Comparison of ENCODE assay signal across 27 mouse cellular contexts in genomic region chr10:30577670-30578280, GRCm38 (mm10). TPM values are rescaled to one million over a fixed set of nuclear protein-coding genes. Genes with fewer than 3 reads are reported as not detected.
DNase-seq lines count a peak whose midpoint lies in the region; ATAC-seq and TF ChIP-seq lines count a peak whose summit lies in the region.
"Had no signal": no experiment of that assay in that cellular context is flagged by ENCODE, and none has a peak within 500 bp of the region (broad histone marks: within the 10 kb centered on the region; RNA-seq: fewer than 3 reads in every experiment).

No protein-coding gene starts in this region.

- no peaks in the 10 kb centered on the region for H3K27me3 ChIP-seq in stomach, embryonic 15.5 days (replicated peaks)
- H3K27me3 ChIP-seq in stomach, postnatal 0 days (ENCODE audit: control insufficient read depth, insufficient read depth, low read length): no peaks in the 10 kb centered on the region
- no peaks in the 10 kb centered on the region for H3K27me3 ChIP-seq in liver, embryonic 11.5 days (replicated peaks; ENCODE audit: control insufficient read depth, insufficient read depth, low read length)
- no peaks in the 10 kb centered on the region for H3K27me3 ChIP-seq in liver, embryonic 16.5 days (ENCODE audit: control insufficient read depth, insufficient read depth, low read depth, low read length)
- H3K27me3 ChIP-seq in intestine, embryonic 16.5 days (replicated peaks; ENCODE audit: control insufficient read depth, insufficient read depth, low read length): no peaks in the 10 kb centered on the region
- no peaks in the 10 kb centered on the region for H3K27me3 ChIP-seq in midbrain, embryonic 15.5 days (replicated peaks)
- H3K27me3 ChIP-seq: embryonic facial prominence, embryonic 12.5 days; forebrain, embryonic 12.5 days; hindbrain, embryonic 12.5 days; intestine, embryonic 15.5 days; midbrain, embryonic 12.5 days; neural tube, embryonic 13.5 days had no signal

- no peak overlapping the region for H3K27ac ChIP-seq in stomach, embryonic 15.5 days
- no peak overlapping the region for H3K27ac ChIP-seq in stomach, postnatal 0 days (replicated peaks)
- no peak overlapping the region for H3K27ac ChIP-seq in liver, embryonic 11.5 days (ENCODE audit: low read depth, low read length)
- H3K27ac ChIP-seq in liver, embryonic 16.5 days (ENCODE audit: low read length): no peak overlapping the region
- H3K27ac ChIP-seq in intestine, embryonic 16.5 days (ENCODE audit: low read length): no peak overlapping the region
- H3K27ac ChIP-seq in midbrain, embryonic 15.5 days: no peak overlapping the region
- H3K27ac ChIP-seq: embryonic facial prominence, embryonic 12.5 days; forebrain, embryonic 12.5 days; hindbrain, embryonic 12.5 days; hindbrain, postnatal 0 days; intestine, embryonic 15.5 days; kidney, postnatal 0 days; midbrain, embryonic 12.5 days; neural tube, embryonic 13.5 days had no signal

- DNase-seq in stomach, postnatal 0 days (ENCODE audit: low spot score): no peak
- no peak for DNase-seq in liver, embryonic 11.5 days (ENCODE audit: low spot score)
- no peak for DNase-seq in cerebellum, adult 11-12 months
- DNase-seq: adrenal gland, postnatal 14 days; cerebellum, adult 8-10 months; cerebellum, postnatal 36 days; embryo, embryonic 11 days; forebrain, postnatal 0 days; heart, postnatal 36 days; kidney, adult 8-10 months; kidney, postnatal 4 days; lung, embryonic 14.5 days; lung, postnatal 14 days; right cerebral cortex, postnatal 14 days; thymus, postnatal 4 days had no signal

- no peaks in the 10 kb centered on the region for H3K4me1 ChIP-seq in stomach, embryonic 15.5 days
- no peaks in the 10 kb centered on the region for H3K4me1 ChIP-seq in stomach, postnatal 0 days (replicated peaks; ENCODE audit: control insufficient read depth, insufficient read depth)
- H3K4me1 ChIP-seq in liver, embryonic 11.5 days (replicated peaks; ENCODE audit: control insufficient read depth, insufficient read depth, low read length): no peaks in the 10 kb centered on the region
- H3K4me1 ChIP-seq in liver, embryonic 16.5 days (ENCODE audit: control insufficient read depth, low read depth, low read length): no peaks in the 10 kb centered on the region
- no peaks in the 10 kb centered on the region for H3K4me1 ChIP-seq in intestine, embryonic 16.5 days (ENCODE audit: control insufficient read depth, insufficient read depth, low read length)
- no peaks in the 10 kb centered on the region for H3K4me1 ChIP-seq in midbrain, embryonic 15.5 days
- H3K4me1 ChIP-seq: embryonic facial prominence, embryonic 12.5 days; forebrain, embryonic 12.5 days; hindbrain, embryonic 12.5 days; intestine, embryonic 15.5 days; midbrain, embryonic 12.5 days; neural tube, embryonic 13.5 days had no signal

- no peak overlapping the region for H3K4me3 ChIP-seq in stomach, embryonic 15.5 days (replicated peaks)
- H3K4me3 ChIP-seq in stomach, postnatal 0 days (ENCODE audit: low read depth, low read length): no peak overlapping the region
- no peak overlapping the region for H3K4me3 ChIP-seq in liver, embryonic 11.5 days (ENCODE audit: low read depth, low read length)
- H3K4me3 ChIP-seq in liver, embryonic 16.5 days (ENCODE audit: low read depth, low read length): no peak overlapping the region
- no peak overlapping the region for H3K4me3 ChIP-seq in intestine, embryonic 16.5 days (ENCODE audit: low read length)
- no peak overlapping the region for H3K4me3 ChIP-seq in midbrain, embryonic 15.5 days
- H3K4me3 ChIP-seq: embryonic facial prominence, embryonic 12.5 days; forebrain, embryonic 12.5 days; hindbrain, embryonic 12.5 days; intestine, embryonic 15.5 days; midbrain, embryonic 12.5 days; neural tube, embryonic 13.5 days had no signal

- no peak overlapping the region for H3K9ac ChIP-seq in stomach, embryonic 15.5 days
- no peak overlapping the region for H3K9ac ChIP-seq in stomach, postnatal 0 days (ENCODE audit: low read length)
- H3K9ac ChIP-seq in liver, embryonic 11.5 days (ENCODE audit: low read depth, low read length): no peak overlapping the region
- no peak overlapping the region for H3K9ac ChIP-seq in liver, embryonic 16.5 days (ENCODE audit: low read depth, low read length)
- no peak overlapping the region for H3K9ac ChIP-seq in intestine, embryonic 16.5 days (ENCODE audit: low read depth, low read length)
- no peak overlapping the region for H3K9ac ChIP-seq in midbrain, embryonic 15.5 days
- H3K9ac ChIP-seq: embryonic facial prominence, embryonic 12.5 days; forebrain, embryonic 12.5 days; forebrain, postnatal 0 days; hindbrain, embryonic 12.5 days; intestine, embryonic 15.5 days; lung, embryonic 14.5 days; midbrain, embryonic 12.5 days; neural tube, embryonic 13.5 days had no signal

- H3K36me3 ChIP-seq in stomach, embryonic 15.5 days: no peaks in the 10 kb centered on the region; the same call in 1 of the 2 replicates
- H3K36me3 ChIP-seq in stomach, postnatal 0 days (ENCODE audit: control insufficient read depth, insufficient read depth, low read length): no peaks in the 10 kb centered on the region
- H3K36me3 ChIP-seq in liver, embryonic 11.5 days (ENCODE audit: control insufficient read depth, insufficient read depth, low read length): peaks cover 7% of the 10 kb centered on the region; the same call in 1 of the 2 replicates
- H3K36me3 ChIP-seq in liver, embryonic 16.5 days (ENCODE audit: control insufficient read depth, insufficient read depth): no peaks in the 10 kb centered on the region
- H3K36me3 ChIP-seq in intestine, embryonic 16.5 days (ENCODE audit: control insufficient read depth, insufficient read depth, low read length): no peaks in the 10 kb centered on the region
- H3K36me3 ChIP-seq in midbrain, embryonic 15.5 days (replicated peaks): peaks cover 2% of the 10 kb centered on the region; the same call in 1 of the 2 replicates

- no peak for TF ChIP-seq CTCF in stomach, postnatal 0 days (IDR thresholded peaks at IDR 0.05; ENCODE audit: low read depth)

- no peaks in the 10 kb centered on the region for H3K9me3 ChIP-seq in stomach, embryonic 15.5 days
- H3K9me3 ChIP-seq in stomach, postnatal 0 days (ENCODE audit: control insufficient read depth, low read length): no peaks in the 10 kb centered on the region
- no peaks in the 10 kb centered on the region for H3K9me3 ChIP-seq in liver, embryonic 11.5 days (ENCODE audit: control insufficient read depth, low read length)
- no peaks in the 10 kb centered on the region for H3K9me3 ChIP-seq in liver, embryonic 16.5 days (replicated peaks; ENCODE audit: control insufficient read depth, low read length)
- no peaks in the 10 kb centered on the region for H3K9me3 ChIP-seq in intestine, embryonic 16.5 days (ENCODE audit: control insufficient read depth, low read length)
- H3K9me3 ChIP-seq in midbrain, embryonic 15.5 days: no peaks in the 10 kb centered on the region
- H3K9me3 ChIP-seq: embryonic facial prominence, embryonic 12.5 days; forebrain, embryonic 12.5 days; hindbrain, embryonic 12.5 days; intestine, embryonic 15.5 days; midbrain, embryonic 12.5 days; neural tube, embryonic 13.5 days had no signal

- no peak for TF ChIP-seq EP300 in stomach, postnatal 0 days (optimal IDR thresholded peaks at IDR 0.05)

- WGBS in stomach, embryonic 15.5 days: 90% methylated on average over 5 of the region's 5 CpGs
- 92% methylated on average over 5 of the region's 5 CpGs for WGBS in stomach, postnatal 0 days
- WGBS in liver, embryonic 11.5 days: 78% methylated on average over 5 of the region's 5 CpGs
- 67% methylated on average over 5 of the region's 5 CpGs for WGBS in liver, embryonic 16.5 days (ENCODE audit: insufficient replicate concordance)
- 94% methylated on average over 5 of the region's 5 CpGs for WGBS in intestine, embryonic 16.5 days
- WGBS in midbrain, embryonic 15.5 days: 95% methylated on average over 5 of the region's 5 CpGs

- H3K4me2 ChIP-seq in stomach, embryonic 15.5 days: no peak overlapping the region
- H3K4me2 ChIP-seq in stomach, postnatal 0 days (replicated peaks; ENCODE audit: low read depth): no peak overlapping the region
- no peak overlapping the region for H3K4me2 ChIP-seq in liver, embryonic 11.5 days
- H3K4me2 ChIP-seq in liver, embryonic 16.5 days (ENCODE audit: low read depth, low read length): no peak overlapping the region
- no peak overlapping the region for H3K4me2 ChIP-seq in intestine, embryonic 16.5 days (ENCODE audit: low read depth, low read length)
- H3K4me2 ChIP-seq in midbrain, embryonic 15.5 days: no peak overlapping the region
- H3K4me2 ChIP-seq: embryonic facial prominence, embryonic 12.5 days; forebrain, embryonic 12.5 days; hindbrain, embryonic 12.5 days; intestine, embryonic 15.5 days; lung, embryonic 14.5 days; midbrain, embryonic 12.5 days; neural tube, embryonic 13.5 days had no signal

- ATAC-seq in stomach, embryonic 15.5 days (ENCODE audit: insufficient read depth, low FRiP score, low read depth): peak; percentile 43; the same call in 1 of the 2 replicates
- ATAC-seq in stomach, postnatal 0 days (ENCODE audit: low FRiP score, low TSS enrichment): no peak
- peak; percentile 97 for ATAC-seq in liver, embryonic 11.5 days (replicated peaks; ENCODE audit: low FRiP score)
- ATAC-seq in liver, embryonic 16.5 days (ENCODE audit: low read depth): peak; percentile 99
- ATAC-seq in intestine, embryonic 16.5 days: no peak
- no peak for ATAC-seq in midbrain, embryonic 15.5 days (replicated peaks)
- ATAC-seq: forebrain, postnatal 0 days; hindbrain, postnatal 0 days; intestine, embryonic 15.5 days had no signal

RNA-seq across cellular contexts. Expression of gene Trmt11, which starts 22.8 kb away (rescaled TPM):
- polyA plus RNA-seq in stomach, embryonic 15.5 days (2015; fragmentation: Nextera tagmentation; extraction: Ambion mirVana): 24.7 and 28.7 TPM in 2 replicates
- polyA plus RNA-seq in stomach, postnatal 0 days (2015; fragmentation: Nextera tagmentation; extraction: Ambion mirVana): 15.1 and 15.9 TPM in 2 replicates
- polyA plus RNA-seq in liver, embryonic 11.5 days (2014; fragmentation: Nextera tagmentation; extraction: Ambion mirVana): 38.3 and 40.9 TPM in 2 replicates
- 10.5 and 12.7 TPM in 2 replicates for polyA plus RNA-seq in liver, embryonic 16.5 days (2015; fragmentation: Nextera tagmentation; extraction: Ambion mirVana)
- polyA plus RNA-seq in intestine, embryonic 16.5 days (2015; fragmentation: Nextera tagmentation; extraction: Ambion mirVana): 24.0 and 27.7 TPM in 2 replicates
- 20.5 and 23.4 TPM in 2 replicates for polyA plus RNA-seq in midbrain, embryonic 15.5 days (2015; fragmentation: Nextera tagmentation; extraction: Ambion mirVana)

RNA-seq across cellular contexts. Expression of gene Hint3, which starts 51.7 kb away (rescaled TPM):
- 31.2 TPM in 2 replicates for polyA plus RNA-seq in stomach, embryonic 15.5 days (2015; fragmentation: Nextera tagmentation; extraction: Ambion mirVana)
- polyA plus RNA-seq in stomach, postnatal 0 days (2015; fragmentation: Nextera tagmentation; extraction: Ambion mirVana): 60.9 and 67.4 TPM in 2 replicates
- polyA plus RNA-seq in liver, embryonic 11.5 days (2014; fragmentation: Nextera tagmentation; extraction: Ambion mirVana): 18.6 and 19.3 TPM in 2 replicates
- 17.0 and 17.1 TPM in 2 replicates for polyA plus RNA-seq in liver, embryonic 16.5 days (2015; fragmentation: Nextera tagmentation; extraction: Ambion mirVana)
- polyA plus RNA-seq in intestine, embryonic 16.5 days (2015; fragmentation: Nextera tagmentation; extraction: Ambion mirVana): 37.9 and 42.6 TPM in 2 replicates
- 15.7 and 19.3 TPM in 2 replicates for polyA plus RNA-seq in midbrain, embryonic 15.5 days (2015; fragmentation: Nextera tagmentation; extraction: Ambion mirVana)

Comparison
In these comparisons a context has a peak if more than half of its experiments do, and no peak if none do; other contexts are left out.
1. ATAC-seq: peak in stomach, embryonic 15.5 days (single experiment), liver, embryonic 11.5 days (single experiment) and liver, embryonic 16.5 days (single experiment); none in stomach, postnatal 0 days (single experiment), intestine, embryonic 16.5 days (single experiment) and midbrain, embryonic 15.5 days (single experiment).